Mouse (Mus musculus) midbrain, embryonic 12.5 days (tissue): ENCODE results near the gene Gdpgp1. TPM values are rescaled to one million over a fixed set of nuclear protein-coding genes. Genes with fewer than 3 reads are reported as not detected.
A peak's percentile ranks its signal among the peaks of the same experiment; 100 is the strongest.

Experiments
- ATAC-seq: fragments of 200-750 bp; cut with Nextera tagmentation; 2 replicates; pipeline ENCODE4 v1.8.0; 2017; ENCODE audit warnings: low read depth, moderate TSS enrichment, moderate library complexity; ENCODE audit not compliant: low FRiP score
- H3K27ac ChIP-seq: fragments of 300-500 bp; sonication (generic); replicated peaks from 2 replicates; pipeline ENCODE4 v1.5.1; 2016; ENCODE audit warnings: mild to moderate bottlenecking
- H3K27me3 ChIP-seq: fragments of 300-500 bp; sonication (generic); 2 replicates; pipeline ENCODE4 v1.6.1; 2016; ENCODE audit warnings: mild to moderate bottlenecking
- H3K36me3 ChIP-seq: fragments of 300-500 bp; sonication (generic); 2 replicates; pipeline ENCODE4 v1.6.1; 2016
- H3K4me1 ChIP-seq: fragments of 300-500 bp; sonication (generic); 2 replicates; pipeline ENCODE4 v1.6.1; 2016
- H3K4me2 ChIP-seq: fragments of 300-500 bp; sonication (generic); replicated peaks from 2 replicates; pipeline ENCODE4 v1.6.1; 2016; ENCODE audit warnings: mild to moderate bottlenecking, moderate library complexity
- H3K4me3 ChIP-seq: fragments of 300-500 bp; sonication (generic); 2 replicates; pipeline ENCODE4 v1.5.1; 2016; ENCODE audit warnings: mild to moderate bottlenecking
- H3K9ac ChIP-seq: fragments of 300-500 bp; sonication (generic); replicated peaks from 2 replicates; pipeline ENCODE4 v1.6.1; 2016; ENCODE audit warnings: mild to moderate bottlenecking, moderate library complexity
- H3K9me3 ChIP-seq: fragments of 300-500 bp; sonication (generic); 2 replicates; pipeline ENCODE4 v1.6.1; 2016; ENCODE audit warnings: mild to moderate bottlenecking
- WGBS: fragments of 180-500 bp; shearing (Covaris S2); methylation state at CpG from one replicate; pipeline ENCODE4 v1.1.7; 2016; 5-methylcytosine and 5-hydroxymethylcytosine counted together
- polyA plus RNA-seq: library from polyadenylated mRNA; unstranded; fragments of >200 nt; fragmentation: Nextera tagmentation; extraction: Ambion mirVana; gene quantifications from 2 replicates; pipeline ENCODE4 v1.2.1, GENCODE M21; 2016

Gdpgp1 gene
- polyA plus RNA-seq, result 4.0 and 4.6 TPM in 2 replicates

DNA sequence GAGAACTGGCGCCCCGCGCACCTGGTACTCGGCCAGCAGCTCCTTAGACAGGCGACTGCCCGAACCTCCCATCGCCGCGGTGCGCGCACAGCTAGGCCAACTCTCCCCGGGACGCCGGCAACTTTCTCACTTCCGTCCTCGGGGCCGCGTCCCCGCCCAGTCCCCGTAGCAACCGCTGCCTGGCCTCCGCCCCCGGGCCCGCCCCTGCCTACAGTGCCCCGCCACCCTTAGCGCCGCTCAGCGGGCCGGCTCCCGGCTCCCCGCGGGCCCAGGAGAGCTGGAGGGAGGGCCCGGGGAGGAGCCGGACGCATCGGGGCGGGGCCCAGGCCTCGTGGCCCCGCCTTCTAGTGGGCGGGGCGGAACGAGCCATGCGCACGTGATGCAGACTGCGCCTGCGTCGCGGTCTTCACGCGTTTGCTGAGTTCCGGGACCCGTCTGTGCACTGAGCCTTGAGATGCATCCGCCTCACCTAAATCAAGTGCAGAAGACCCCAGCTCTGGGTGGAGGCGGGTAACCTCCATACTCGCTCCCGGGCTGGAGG lies at the start of gene Gdpgp1, which contains the start of gene Cib1:
Gdpgp1 (plus strand) TSS at position 377 of the 541 bp plus-strand sequence.
Cib1 (minus strand) TSS at position 325 of the 541 bp plus-strand sequence.
- Histone ChIP-seq H3K27me3 (peaks cover 22% of the 10 kb centered on the region), H3K4me2 (peak within 1 kb of the TSS; percentile 83), H3K36me3 (peaks cover 6% of the 10 kb centered on the region; the same call in 1 of the 2 replicates), H3K4me1 (peaks cover 20% of the 10 kb centered on the region), H3K27ac (peak within 1 kb of the TSS; percentile 40; the same call in 1 of the 2 replicates), H3K9me3 (no peaks in the 10 kb centered on the region), H3K4me3 (peak within 1 kb of the TSS; percentile 73), H3K9ac (peak within 1 kb of the TSS; percentile 70)
- under 1% methylated on average over 54 of the region's 56 CpGs for WGBS
- ATAC-seq, result peak; percentile 97

DNA sequence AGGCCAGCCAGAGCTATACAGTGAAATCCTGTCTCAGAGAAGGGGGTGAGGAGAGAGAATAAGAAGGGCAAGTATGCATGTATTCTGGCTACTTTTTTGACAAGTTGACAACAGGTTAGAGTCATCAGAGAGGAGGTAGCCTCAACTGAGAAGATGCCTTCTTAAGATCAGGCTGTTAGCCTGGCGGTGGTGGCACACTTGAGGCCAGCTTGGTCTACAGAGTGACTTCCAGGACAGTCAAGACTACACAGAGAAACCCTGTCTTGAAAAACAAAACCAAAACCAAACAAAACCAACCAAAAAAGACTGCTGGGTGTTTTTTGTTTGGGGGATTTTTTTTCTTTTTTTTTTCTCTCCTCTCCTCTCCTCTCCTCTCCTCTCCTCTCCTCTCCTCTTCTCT lies 49.2 kb upstream of the Gdpgp1 start:
- H3K4me2 ChIP-seq, result no peak overlapping the region
- WGBS, result 93% methylated on average over 1 of the region's 1 CpGs
- H3K4me3 ChIP-seq, result no peak overlapping the region
- no peaks in the 10 kb centered on the region for H3K9me3 ChIP-seq
- H3K27ac ChIP-seq, result no peak overlapping the region
- no peaks in the 10 kb centered on the region for H3K36me3 ChIP-seq
- no peak for ATAC-seq
- H3K9ac ChIP-seq, result no peak overlapping the region
- H3K27me3 ChIP-seq, result no peaks in the 10 kb centered on the region
- peaks cover 27% of the 10 kb centered on the region for H3K4me1 ChIP-seq

DNA sequence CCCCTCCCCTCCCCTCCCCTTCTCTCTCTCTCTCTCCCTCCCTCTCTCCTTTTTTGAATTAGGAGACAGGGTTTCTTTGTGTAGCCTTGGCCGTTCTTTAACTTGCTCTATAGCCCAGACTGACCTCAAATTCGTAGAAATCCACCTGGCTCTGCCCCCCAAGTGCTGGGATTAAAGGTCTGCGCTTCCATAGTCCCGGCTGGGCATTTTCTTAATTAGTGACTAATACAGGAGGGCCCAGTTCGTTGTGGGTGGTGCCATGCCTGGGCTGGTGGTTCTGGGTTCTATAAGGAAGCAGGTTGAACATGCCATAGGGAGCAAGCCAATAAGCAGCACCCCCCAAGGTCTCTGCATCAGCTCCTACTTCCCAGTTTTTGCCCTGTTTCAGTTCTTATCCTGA lies 48.7 kb upstream of the Gdpgp1 start:
- Histone ChIP-seq H3K27ac (no peak overlapping the region), H3K36me3 (no peaks in the 10 kb centered on the region), H3K27me3 (no peaks in the 10 kb centered on the region), H3K9me3 (no peaks in the 10 kb centered on the region), H3K4me1 (peaks cover 32% of the 10 kb centered on the region), H3K4me3 (no peak overlapping the region), H3K9ac (no peak overlapping the region), H3K4me2 (no peak overlapping the region)
- ATAC-seq, result no peak
- WGBS, result 54% methylated on average over 5 of the region's 5 CpGs

DNA sequence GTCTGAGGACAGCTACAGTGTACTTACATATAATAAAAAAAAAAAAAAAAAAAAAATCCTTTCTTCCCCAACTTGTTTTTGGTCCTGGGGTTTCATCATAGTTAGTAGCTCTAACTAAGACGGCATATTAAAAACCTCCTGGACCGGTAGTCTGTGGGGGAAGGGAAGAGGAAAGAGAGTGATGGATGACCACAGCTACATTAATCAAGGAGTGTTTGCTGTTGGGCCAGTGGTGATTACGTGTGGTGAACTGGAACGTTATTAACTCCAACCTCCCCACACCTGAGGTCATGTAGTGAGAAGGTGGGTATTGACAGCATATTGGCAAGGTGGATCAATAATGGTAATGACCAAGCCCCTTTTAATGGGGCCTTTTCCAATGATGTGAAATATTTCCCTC lies 48.1 kb upstream of the Gdpgp1 start:
- peaks cover 37% of the 10 kb centered on the region for H3K4me1 ChIP-seq
- H3K36me3 ChIP-seq, result no peaks in the 10 kb centered on the region
- H3K4me3 ChIP-seq, result no peak overlapping the region
- H3K4me2 ChIP-seq, result no peak overlapping the region
- peak overlapping the region; percentile 88; the same call in 1 of the 2 replicates for H3K27ac ChIP-seq
- 77% methylated on average over 4 of the region's 4 CpGs for WGBS
- no peaks in the 10 kb centered on the region for H3K27me3 ChIP-seq
- no peak overlapping the region for H3K9ac ChIP-seq
- ATAC-seq, result no peak
- no peaks in the 10 kb centered on the region for H3K9me3 ChIP-seq

DNA sequence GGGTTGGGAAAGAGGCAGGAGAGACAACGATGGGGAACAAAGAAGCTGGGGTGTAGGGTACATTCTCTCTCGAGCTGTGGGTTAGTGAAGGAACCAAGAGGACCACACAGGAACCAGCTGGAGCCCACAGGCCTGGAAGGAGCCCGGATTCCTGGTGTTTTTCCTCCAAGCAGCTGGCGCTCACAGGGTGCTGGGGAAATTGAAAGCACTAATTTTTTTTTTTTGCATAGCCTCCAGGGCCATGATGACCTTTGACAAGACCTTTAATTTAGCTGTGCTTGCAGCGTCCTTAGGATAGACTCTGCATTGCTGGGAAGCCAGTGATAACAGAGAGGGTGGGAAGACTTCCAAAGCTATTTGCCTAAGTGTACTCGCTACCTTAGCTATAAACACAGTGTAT lies 47.7 kb upstream of the Gdpgp1 start:
- Histone ChIP-seq H3K27ac (peak overlapping the region; percentile 88; the same call in 1 of the 2 replicates), H3K4me2 (no peak overlapping the region), H3K4me3 (no peak overlapping the region), H3K9ac (no peak overlapping the region), H3K9me3 (no peaks in the 10 kb centered on the region), H3K4me1 (peaks cover 39% of the 10 kb centered on the region), H3K27me3 (no peaks in the 10 kb centered on the region), H3K36me3 (no peaks in the 10 kb centered on the region)
- no peak for ATAC-seq
- WGBS, result 63% methylated on average over 6 of the region's 6 CpGs

DNA sequence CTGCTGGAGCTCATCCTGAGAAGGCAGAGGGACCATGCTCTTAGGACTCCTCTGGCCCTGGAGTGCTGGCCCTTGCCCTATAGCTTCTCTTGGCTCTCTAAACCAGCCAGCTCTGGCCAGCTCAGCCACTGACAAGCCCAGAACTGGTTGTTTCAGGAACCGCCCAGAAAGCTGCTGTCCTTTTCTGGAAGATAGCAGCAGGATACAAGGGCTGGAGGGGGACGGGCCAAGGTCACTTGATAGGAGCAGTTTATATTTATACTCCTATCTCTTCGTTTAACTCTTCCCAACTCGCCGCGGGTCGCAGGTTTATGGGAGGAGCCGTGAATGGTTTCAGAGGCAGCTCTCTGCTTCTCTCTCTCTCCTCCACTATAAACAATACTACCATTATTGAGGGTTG lies 46.6 kb upstream of the Gdpgp1 start:
- no peaks in the 10 kb centered on the region for H3K36me3 ChIP-seq
- 20% methylated on average over 8 of the region's 8 CpGs for WGBS
- H3K27ac ChIP-seq, result peak overlapping the region; percentile 88
- no peak for ATAC-seq
- H3K9ac ChIP-seq, result no peak overlapping the region
- H3K4me1 ChIP-seq, result peaks cover 43% of the 10 kb centered on the region
- peaks cover 8% of the 10 kb centered on the region for H3K27me3 ChIP-seq
- H3K4me3 ChIP-seq, result peak overlapping the region; percentile 59
- H3K4me2 ChIP-seq, result peak overlapping the region; percentile 67
- no peaks in the 10 kb centered on the region for H3K9me3 ChIP-seq

DNA sequence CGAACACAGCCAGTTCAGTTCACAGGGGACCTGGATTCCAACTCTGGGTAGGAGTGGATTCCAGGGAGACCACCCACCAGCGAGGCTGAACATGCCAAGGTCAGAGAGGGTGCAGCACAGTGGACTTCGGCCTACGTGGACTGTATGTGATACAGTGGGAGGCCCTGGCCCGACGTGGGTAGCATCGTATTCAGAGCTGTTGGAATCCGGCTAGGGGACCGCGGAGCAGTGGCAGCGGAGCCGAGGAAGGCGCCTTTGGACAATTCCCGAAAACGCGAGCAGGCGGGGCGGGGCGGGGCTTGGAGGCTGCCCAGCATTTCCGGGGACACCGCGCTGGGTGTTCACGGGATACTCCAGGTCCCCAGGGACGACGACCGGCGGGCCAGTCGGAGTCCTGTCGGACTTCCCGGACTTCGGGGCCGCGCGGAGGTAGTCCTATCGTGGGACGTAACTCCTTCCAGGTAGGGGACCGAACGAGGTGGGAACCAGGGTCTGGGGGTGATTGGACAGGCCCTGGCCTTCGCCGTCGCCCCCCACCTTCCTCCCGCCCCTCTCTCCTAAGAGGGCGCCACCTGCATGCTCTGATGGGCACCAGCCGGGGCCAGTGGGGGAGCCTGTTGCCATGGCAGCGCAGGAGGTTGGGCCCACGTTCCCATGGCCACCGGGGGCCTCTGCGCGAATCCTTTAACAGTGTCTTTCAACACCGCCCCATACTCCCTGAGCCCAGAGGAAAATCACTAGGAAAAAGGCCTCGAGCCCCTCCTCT lies 46.0 kb upstream of the Gdpgp1 start, which contains the start of gene Sema4b:
Sema4b (plus strand) TSS at position 311 of the 766 bp plus-strand sequence.
- ATAC-seq, result peak; percentile 95
- no peaks in the 10 kb centered on the region for H3K36me3 ChIP-seq
- H3K4me2 ChIP-seq, result peak within 1 kb of the TSS; percentile 67
- H3K27ac ChIP-seq, result peak within 1 kb of the TSS; percentile 88
- WGBS, result under 1% methylated on average over 51 of the region's 51 CpGs
- peak within 1 kb of the TSS; percentile 59 for H3K4me3 ChIP-seq
- peak within 1 kb of the TSS; percentile 60 for H3K9ac ChIP-seq
- peaks cover 50% of the 10 kb centered on the region for H3K4me1 ChIP-seq
- no peaks in the 10 kb centered on the region for H3K9me3 ChIP-seq
- H3K27me3 ChIP-seq, result peaks cover 11% of the 10 kb centered on the region

DNA sequence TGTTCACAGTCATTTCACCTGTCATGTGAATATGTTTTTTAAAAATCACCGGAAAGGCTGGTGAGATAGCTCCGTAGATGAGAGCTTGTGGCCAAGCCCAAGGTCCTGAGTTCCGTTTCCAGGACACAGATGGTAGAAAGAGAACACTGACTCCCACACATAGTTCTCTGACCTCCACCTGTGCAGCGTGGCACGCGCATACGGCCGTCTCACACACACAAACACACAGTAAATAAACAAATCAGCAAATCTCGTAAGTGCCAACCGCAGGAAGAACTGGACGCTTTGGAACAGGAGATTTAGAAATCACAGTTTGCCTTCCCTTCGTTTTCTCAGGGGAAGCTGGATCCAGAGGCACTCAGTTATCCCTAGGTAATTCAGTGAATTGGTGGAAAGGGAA lies 45.2 kb upstream of the Gdpgp1 start:
- H3K4me1 ChIP-seq, result peaks cover 58% of the 10 kb centered on the region
- peak overlapping the region; percentile 60 for H3K9ac ChIP-seq
- H3K36me3 ChIP-seq, result no peaks in the 10 kb centered on the region
- peak overlapping the region; percentile 67 for H3K4me2 ChIP-seq
- H3K9me3 ChIP-seq, result no peaks in the 10 kb centered on the region
- H3K27ac ChIP-seq, result peak overlapping the region; percentile 88
- no peak for ATAC-seq
- WGBS, result 29% methylated on average over 12 of the region's 12 CpGs
- peaks cover 11% of the 10 kb centered on the region for H3K27me3 ChIP-seq
- peak overlapping the region; percentile 59 for H3K4me3 ChIP-seq

DNA sequence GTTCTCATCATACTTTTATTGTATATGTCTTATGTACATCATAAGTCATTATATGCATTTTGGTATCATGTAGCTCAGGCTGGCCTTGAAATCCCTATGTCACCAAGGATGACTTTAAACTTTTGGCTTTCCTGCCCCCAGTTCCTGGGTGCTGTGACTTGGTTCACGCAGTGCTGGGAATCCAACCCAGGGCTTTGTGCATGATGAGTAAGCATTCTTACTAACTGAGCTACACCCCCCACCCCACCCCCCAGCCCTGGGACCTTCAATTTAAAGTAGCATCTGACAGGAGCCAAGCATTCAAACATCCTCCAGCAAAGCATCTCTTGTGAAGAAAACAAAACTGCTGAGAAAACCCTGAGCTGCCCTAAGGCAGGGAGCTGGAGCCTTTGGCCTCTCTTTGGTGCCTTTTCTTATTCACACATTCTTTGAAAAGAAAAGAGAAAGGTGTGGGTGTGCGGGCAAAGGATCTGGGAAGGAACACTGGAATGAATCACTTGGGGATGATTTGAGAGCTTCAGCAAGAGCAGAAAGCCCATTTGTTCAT lies 44.0 kb upstream of the Gdpgp1 start:
- Histone ChIP-seq H3K9ac (0 out of 2 replicates have a peak overlapping the region, but pooled peaks have one; percentile 17), H3K27me3 (peaks cover 11% of the 10 kb centered on the region), H3K4me1 (peaks cover 64% of the 10 kb centered on the region), H3K9me3 (no peaks in the 10 kb centered on the region), H3K27ac (peak overlapping the region; percentile 69), H3K36me3 (no peaks in the 10 kb centered on the region), H3K4me2 (no peak overlapping the region), H3K4me3 (no peak overlapping the region)
- WGBS, result 69% methylated on average over 2 of the region's 2 CpGs
- ATAC-seq, result no peak

DNA sequence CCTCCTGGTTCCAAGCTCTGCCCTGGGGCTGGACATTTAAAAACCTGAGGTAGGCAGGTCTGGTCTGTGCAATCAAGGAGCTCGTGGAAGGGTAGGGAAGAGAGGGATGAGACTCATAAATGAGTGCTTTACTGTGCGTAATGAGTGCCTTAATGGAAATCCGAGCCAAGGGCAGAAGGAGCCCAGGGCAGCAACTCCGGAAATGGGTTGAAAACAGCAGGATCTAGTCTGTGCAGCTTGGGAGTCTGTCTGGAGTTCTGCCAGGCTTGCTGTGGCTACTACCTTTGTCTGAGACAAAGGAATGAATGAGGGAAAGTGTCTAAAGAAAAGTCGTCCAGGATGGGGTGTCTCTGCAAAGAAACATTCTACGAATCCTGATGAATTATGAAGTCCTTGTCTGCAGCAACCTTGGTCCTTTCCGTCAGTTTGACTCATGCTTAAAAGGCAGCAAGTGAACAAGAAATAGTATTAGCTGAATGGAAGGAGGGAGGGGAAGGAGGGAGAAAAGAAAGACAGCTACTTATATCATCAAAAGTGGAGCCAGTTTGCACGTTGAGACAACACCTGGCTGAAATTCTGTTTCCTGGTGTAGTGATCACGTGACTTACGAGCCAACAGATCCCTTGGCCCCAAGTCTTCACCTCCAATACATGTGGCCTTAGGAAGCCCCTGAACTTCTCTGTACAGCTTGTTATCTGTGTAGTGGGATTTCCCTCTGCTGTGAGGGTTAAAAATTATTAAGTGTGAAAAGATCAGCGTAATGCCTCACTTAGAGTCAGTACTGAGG lies 43.3 kb upstream of the Gdpgp1 start:
- Histone ChIP-seq H3K4me1 (peaks cover 69% of the 10 kb centered on the region), H3K4me2 (peak overlapping the region; percentile 9), H3K27ac (peak overlapping the region; percentile 69), H3K9me3 (no peaks in the 10 kb centered on the region), H3K36me3 (no peaks in the 10 kb centered on the region), H3K4me3 (no peak overlapping the region), H3K9ac (peak overlapping the region; percentile 17; the same call in 1 of the 2 replicates), H3K27me3 (peaks cover 11% of the 10 kb centered on the region)
- 55% methylated on average over 11 of the region's 11 CpGs for WGBS
- no peak for ATAC-seq

DNA sequence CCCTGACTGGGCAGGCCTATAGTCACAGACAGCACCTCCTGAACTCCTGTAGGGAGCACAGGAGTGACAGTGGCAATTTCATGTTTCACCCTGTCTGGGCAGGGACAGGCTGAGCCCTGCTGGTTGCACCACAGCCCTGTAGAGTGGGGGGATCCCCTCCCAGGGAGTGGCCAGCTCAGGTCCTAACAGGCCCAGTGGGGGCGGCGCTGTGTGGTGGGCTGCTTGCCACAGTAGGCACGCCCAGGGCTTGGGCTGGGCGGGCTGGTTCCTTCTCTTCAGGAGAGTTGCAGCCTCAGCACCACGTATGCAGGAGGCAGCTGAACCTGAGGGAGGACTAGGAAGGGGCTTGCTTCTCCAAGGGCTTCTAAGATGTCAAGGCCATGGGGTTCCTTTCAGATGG lies 41.2 kb upstream of the Gdpgp1 start:
- no peak for ATAC-seq
- no peaks in the 10 kb centered on the region for H3K9me3 ChIP-seq
- H3K9ac ChIP-seq, result 0 out of 2 replicates have a peak overlapping the region, but pooled peaks have one; percentile 4
- peaks cover 11% of the 10 kb centered on the region for H3K27me3 ChIP-seq
- H3K36me3 ChIP-seq, result no peaks in the 10 kb centered on the region
- peak overlapping the region; percentile 84; the same call in 1 of the 2 replicates for H3K27ac ChIP-seq
- 37% methylated on average over 5 of the region's 5 CpGs for WGBS
- peaks cover 63% of the 10 kb centered on the region for H3K4me1 ChIP-seq
- H3K4me3 ChIP-seq, result no peak overlapping the region
- H3K4me2 ChIP-seq, result no peak overlapping the region; the same call in 1 of the 2 replicates
